Mouse (Mus musculus): ENCODE data around the gene Wdr18. TPM values are rescaled to one million over a fixed set of nuclear protein-coding genes. Genes with fewer than 3 reads are reported as not detected.

Gene Wdr18
- polyA plus RNA-seq, 1 experiment from 2014 or later: 174 TPM

GRCm38 (mm10) chr10:80018739-80019297 lies 58.9 kb downstream of the Wdr18 start:
- peaks cover 41% of the 10 kb centered on the region for H3K27me3 ChIP-seq (ENCODE audit: low read depth, poor library complexity, severe bottlenecking)

DNA sequence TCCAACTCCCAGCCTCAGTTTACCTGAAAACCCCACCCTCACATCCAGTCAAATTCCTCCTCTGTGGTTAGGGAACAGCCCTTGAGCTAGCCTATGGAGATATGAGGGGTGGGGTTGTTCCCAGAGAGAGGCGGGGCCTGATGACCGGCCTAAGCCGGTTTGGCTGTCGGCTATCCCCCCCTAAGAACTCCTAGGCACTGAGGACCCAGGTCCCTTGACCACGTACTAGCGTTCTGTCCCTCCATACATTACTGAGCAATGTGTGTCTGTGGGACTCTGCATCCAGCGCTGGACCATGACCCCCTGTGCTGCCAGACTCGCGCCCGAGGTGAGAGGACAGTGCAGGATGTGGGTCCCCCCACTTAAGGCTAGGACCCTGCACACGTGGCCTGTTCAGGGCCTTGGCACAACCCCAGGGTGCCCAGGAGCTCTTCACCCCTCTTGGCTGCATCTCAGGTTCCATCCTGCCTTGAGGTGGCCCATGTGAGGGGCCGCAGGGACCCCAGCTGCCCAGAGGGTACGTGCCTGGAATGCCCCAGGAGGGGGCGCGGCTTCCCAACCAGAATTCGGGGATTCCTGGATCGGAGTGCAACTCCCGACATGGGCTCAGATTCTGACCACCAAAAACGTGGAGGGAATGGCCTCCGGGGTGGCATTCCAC lies 59.6 kb downstream of the Wdr18 start:
- H3K4me1 ChIP-seq: peaks cover 44% of the 10 kb centered on the region
- peaks cover 30% of the 10 kb centered on the region for H3K36me3 ChIP-seq
- peak overlapping the region; percentile 56 for H3K4me3 ChIP-seq
- peak overlapping the region; percentile 93 for H3K27ac ChIP-seq
- DNase-seq (ENCODE audit: low spot score): peak; percentile 80
- H3K9me3 ChIP-seq (replicated peaks): no peaks in the 10 kb centered on the region
- H3K27me3 ChIP-seq (ENCODE audit: low read depth, poor library complexity, severe bottlenecking): peaks cover 33% of the 10 kb centered on the region
- 3% methylated on average over 20 of the region's 20 CpGs for WGBS

More at GRCm38 (mm10) chr10:80018739-80019297, 58.9 kb downstream of the Wdr18 start:
- H3K36me3 ChIP-seq: peaks cover 24% of the 10 kb centered on the region
- no peak for DNase-seq (ENCODE audit: low spot score)
- no peaks in the 10 kb centered on the region for H3K9me3 ChIP-seq (replicated peaks)
- H3K4me3 ChIP-seq: peak overlapping the region; percentile 56
- peaks cover 47% of the 10 kb centered on the region for H3K4me1 ChIP-seq
- peak overlapping the region; percentile 93 for H3K27ac ChIP-seq
- 3% methylated on average over 15 of the region's 15 CpGs for WGBS

Other genes with a start within 250 kb of the Wdr18 start
- gene Hcn2, start 243.5 kb upstream of the Wdr18 start, polyA plus RNA-seq (2016; fragmentation: Nextera tagmentation; extraction: Ambion mirVana): 0.04 TPM in 1 of 2 replicates, not detected in the other
- gene Polrmt, start 213.6 kb upstream of the Wdr18 start, polyA plus RNA-seq (2016; fragmentation: Nextera tagmentation; extraction: Ambion mirVana): 58.6 and 61.2 TPM in 2 replicates
- 0.28 and 0.65 TPM in 2 replicates for gene Fgf22, start 205.1 kb upstream of the Wdr18 start, polyA plus RNA-seq (2016; fragmentation: Nextera tagmentation; extraction: Ambion mirVana)
- gene Rnf126, start 193.2 kb upstream of the Wdr18 start, polyA plus RNA-seq (2016; fragmentation: Nextera tagmentation; extraction: Ambion mirVana): 141 and 151 TPM in 2 replicates
- gene Fstl3, start 182.9 kb upstream of the Wdr18 start, polyA plus RNA-seq (2016; fragmentation: Nextera tagmentation; extraction: Ambion mirVana): 1.8 and 2.3 TPM in 2 replicates
- gene Prss57, start 169.2 kb upstream of the Wdr18 start, polyA plus RNA-seq (2016; fragmentation: Nextera tagmentation; extraction: Ambion mirVana): 0.19 TPM in 1 of 2 replicates, not detected in the other
- 121 and 126 TPM in 2 replicates for gene Palm, start 166.6 kb upstream of the Wdr18 start, polyA plus RNA-seq (2016; fragmentation: Nextera tagmentation; extraction: Ambion mirVana)
- gene Misp, start 139.2 kb upstream of the Wdr18 start, polyA plus RNA-seq (2016; fragmentation: Nextera tagmentation; extraction: Ambion mirVana): 0.60 TPM in 1 of 2 replicates, not detected in the other
- gene Ptbp1, start 105.7 kb upstream of the Wdr18 start, polyA plus RNA-seq (2016; fragmentation: Nextera tagmentation; extraction: Ambion mirVana): 485 and 494 TPM in 2 replicates
- 9.1 and 15.3 TPM in 2 replicates for gene Prtn3, start 85.7 kb upstream of the Wdr18 start, polyA plus RNA-seq (2016; fragmentation: Nextera tagmentation; extraction: Ambion mirVana)
- gene Plppr3, start 85.5 kb upstream of the Wdr18 start, polyA plus RNA-seq (2016; fragmentation: Nextera tagmentation; extraction: Ambion mirVana): 108 and 140 TPM in 2 replicates
- gene Elane, start 73.9 kb upstream of the Wdr18 start, polyA plus RNA-seq (2016; fragmentation: Nextera tagmentation; extraction: Ambion mirVana): not detected in 2 replicates
- gene Cfd, start 69.3 kb upstream of the Wdr18 start, polyA plus RNA-seq (2016; fragmentation: Nextera tagmentation; extraction: Ambion mirVana): not detected in 2 replicates
- 63.6 and 67.1 TPM in 2 replicates for gene Med16, start 51.2 kb upstream of the Wdr18 start, polyA plus RNA-seq (2016; fragmentation: Nextera tagmentation; extraction: Ambion mirVana)
- not detected in 2 replicates for gene Gm26602, start 49.3 kb upstream of the Wdr18 start, polyA plus RNA-seq (2016; fragmentation: Nextera tagmentation; extraction: Ambion mirVana)
- gene Kiss1r, start 43.2 kb upstream of the Wdr18 start, polyA plus RNA-seq (2016; fragmentation: Nextera tagmentation; extraction: Ambion mirVana): 0.31 and 0.49 TPM in 2 replicates
- gene R3hdm4, start 38.9 kb upstream of the Wdr18 start, polyA plus RNA-seq (2016; fragmentation: Nextera tagmentation; extraction: Ambion mirVana): 116 and 143 TPM in 2 replicates
- gene Arid3a, start 33.1 kb upstream of the Wdr18 start, polyA plus RNA-seq (2016; fragmentation: Nextera tagmentation; extraction: Ambion mirVana): 18.2 and 29.4 TPM in 2 replicates
- gene Grin3b, start 10.6 kb downstream of the Wdr18 start, polyA plus RNA-seq (2016; fragmentation: Nextera tagmentation; extraction: Ambion mirVana): 0.28 and 0.40 TPM in 2 replicates
- 14.9 and 16.4 TPM in 2 replicates for gene Tmem259, start 24.2 kb downstream of the Wdr18 start, polyA plus RNA-seq (2016; fragmentation: Nextera tagmentation; extraction: Ambion mirVana)
- gene Cnn2, start 28.4 kb downstream of the Wdr18 start, polyA plus RNA-seq (2016; fragmentation: Nextera tagmentation; extraction: Ambion mirVana): 261 and 301 TPM in 2 replicates
- 2.0 and 2.3 TPM in 2 replicates for gene Abca7, start 36.3 kb downstream of the Wdr18 start, polyA plus RNA-seq (2016; fragmentation: Nextera tagmentation; extraction: Ambion mirVana)
- gene Arhgap45, start 56.5 kb downstream of the Wdr18 start, polyA plus RNA-seq (2016; fragmentation: Nextera tagmentation; extraction: Ambion mirVana): 14.9 and 15.5 TPM in 2 replicates
- gene Polr2e, start 79.6 kb downstream of the Wdr18 start, polyA plus RNA-seq (2016; fragmentation: Nextera tagmentation; extraction: Ambion mirVana): 319 and 357 TPM in 2 replicates
- gene Gpx4, start 87.0 kb downstream of the Wdr18 start, polyA plus RNA-seq (2016; fragmentation: Nextera tagmentation; extraction: Ambion mirVana): 589 and 631 TPM in 2 replicates
- gene Sbno2, start 145.4 kb downstream of the Wdr18 start, polyA plus RNA-seq (2016; fragmentation: Nextera tagmentation; extraction: Ambion mirVana): 17.1 and 18.4 TPM in 2 replicates
- gene Stk11, start 155.7 kb downstream of the Wdr18 start, polyA plus RNA-seq (2016; fragmentation: Nextera tagmentation; extraction: Ambion mirVana): 16.1 and 17.0 TPM in 2 replicates
- gene Atp5d, start 178.5 kb downstream of the Wdr18 start, polyA plus RNA-seq (2016; fragmentation: Nextera tagmentation; extraction: Ambion mirVana): 487 and 503 TPM in 2 replicates
- gene Cbarp, start 180.7 kb downstream of the Wdr18 start, polyA plus RNA-seq (2016; fragmentation: Nextera tagmentation; extraction: Ambion mirVana): 3.3 and 4.7 TPM in 2 replicates
- 26.2 and 27.1 TPM in 2 replicates for gene Midn, start 188.1 kb downstream of the Wdr18 start, polyA plus RNA-seq (2016; fragmentation: Nextera tagmentation; extraction: Ambion mirVana)
- 90.7 and 129 TPM in 2 replicates for gene Cirbp, start 205.8 kb downstream of the Wdr18 start, polyA plus RNA-seq (2016; fragmentation: Nextera tagmentation; extraction: Ambion mirVana)
- gene 1600002K03Rik, start 212.8 kb downstream of the Wdr18 start, polyA plus RNA-seq (2016; fragmentation: Nextera tagmentation; extraction: Ambion mirVana): 8.7 and 13.1 TPM in 2 replicates
- gene Efna2, start 219.3 kb downstream of the Wdr18 start, polyA plus RNA-seq (2016; fragmentation: Nextera tagmentation; extraction: Ambion mirVana): 63.1 and 66.8 TPM in 2 replicates

Data from limb, embryonic 10.5 days (tissue).